25 mouse cellular contexts compared by ENCODE assay signal in the genomic region with DNA sequence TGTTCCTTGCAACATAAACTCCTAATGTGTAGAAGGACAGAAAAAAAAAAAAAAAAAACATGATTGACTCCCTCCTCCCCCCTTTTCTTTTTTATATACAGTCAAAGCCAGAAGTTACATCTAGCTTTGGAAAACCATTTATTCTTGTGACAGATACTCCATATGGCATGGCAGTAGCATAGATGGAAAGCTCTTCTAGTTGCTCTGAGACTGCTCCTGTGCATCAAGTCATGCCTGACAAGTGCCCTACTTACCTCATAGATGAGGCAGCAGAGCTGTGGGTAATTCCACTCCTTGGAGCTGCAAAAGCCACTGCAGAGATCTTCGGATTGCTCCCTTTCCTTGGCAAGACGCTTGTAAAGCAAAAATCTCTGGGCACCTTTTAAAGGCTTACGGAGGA.
DNase-seq lines count a peak whose midpoint lies in the region; ATAC-seq lines count a peak whose summit lies in the region.
"Had no signal": no experiment of that assay in that cellular context is flagged by ENCODE, and none has a peak within 500 bp of the region (broad histone marks: within the 10 kb centered on the region; RNA-seq: fewer than 3 reads in every experiment).

No protein-coding gene starts in this region.

- H3K4me1 ChIP-seq in embryonic facial prominence, embryonic 13.5 days, result peaks cover 24% of the 10 kb centered on the region
- H3K4me1 ChIP-seq in embryonic facial prominence, embryonic 10.5 days, result peaks cover 46% of the 10 kb centered on the region
- H3K4me1 ChIP-seq in limb, embryonic 11.5 days (ENCODE audit: control insufficient read depth, insufficient read depth, low read length), result peaks cover 29% of the 10 kb centered on the region

- WGBS in embryonic facial prominence, embryonic 13.5 days, result 47% methylated on average over 3 of the region's 3 CpGs
- 78% methylated on average over 3 of the region's 3 CpGs for WGBS in embryonic facial prominence, embryonic 10.5 days
- WGBS in limb, embryonic 11.5 days, result 36% methylated on average over 3 of the region's 3 CpGs

- H3K4me3 ChIP-seq in embryonic facial prominence, embryonic 13.5 days, result no peak overlapping the region
- H3K4me3 ChIP-seq in embryonic facial prominence, embryonic 10.5 days, result no peak overlapping the region
- no peak overlapping the region for H3K4me3 ChIP-seq in limb, embryonic 11.5 days (ENCODE audit: low read depth, low read length)
- H3K4me3 ChIP-seq: embryonic facial prominence, embryonic 15.5 days; forebrain, embryonic 12.5 days; gastrocnemius, adult 2 months; hindbrain, embryonic 12.5 days had no signal

- H3K9me3 ChIP-seq in embryonic facial prominence, embryonic 13.5 days, result no peaks in the 10 kb centered on the region
- H3K9me3 ChIP-seq in embryonic facial prominence, embryonic 10.5 days, result no peaks in the 10 kb centered on the region
- H3K9me3 ChIP-seq in limb, embryonic 11.5 days (ENCODE audit: control insufficient read depth, low read length), result no peaks in the 10 kb centered on the region
- H3K9me3 ChIP-seq: embryonic facial prominence, embryonic 15.5 days; forebrain, embryonic 12.5 days; hindbrain, embryonic 12.5 days had no signal

- peak overlapping the region; percentile 14; the same call in 1 of the 2 replicates for H3K4me2 ChIP-seq in embryonic facial prominence, embryonic 13.5 days
- no peak overlapping the region for H3K4me2 ChIP-seq in limb, embryonic 11.5 days (ENCODE audit: low read depth, severe bottlenecking)
- H3K4me2 ChIP-seq: embryonic facial prominence, embryonic 15.5 days; forebrain, embryonic 12.5 days; heart, embryonic 11.5 days; hindbrain, embryonic 12.5 days had no signal

- no peak for DNase-seq in embryonic facial prominence, embryonic 10.5 days (ENCODE audit: low spot score)
- DNase-seq in frontal cortex, postnatal 25 days (ENCODE audit: low spot score in 2 of 2), result no peak
- peak; percentile 73 for DNase-seq in brain, adult 2 months (ENCODE audit: low read depth, low spot score)
- DNase-seq in limb, embryonic 11.5 days (ENCODE audit: low spot score), result no peak
- DNase-seq in yolk sac, embryonic 10.5 days (ENCODE audit: low spot score), result no peak
- DNase-seq in cerebellum, postnatal 36 days, result no peak
- DNase-seq: adrenal gland, adult 8-10 months; adrenal gland, postnatal 25 days; cerebellum, adult 11 months; cerebellum, adult 9-11 months; cerebellum, postnatal 25 days; embryo, embryonic 11 days; gastrocnemius, adult 2 months; gastrocnemius, postnatal 14 days; heart, adult 11 months had no signal

- H3K27ac ChIP-seq in embryonic facial prominence, embryonic 13.5 days, result no peak overlapping the region
- no peak overlapping the region for H3K27ac ChIP-seq in embryonic facial prominence, embryonic 10.5 days (replicated peaks)
- peak overlapping the region; percentile 75 for H3K27ac ChIP-seq in limb, embryonic 11.5 days (replicated peaks; ENCODE audit: low read depth, low read length)
- H3K27ac ChIP-seq: embryonic facial prominence, embryonic 15.5 days; forebrain, embryonic 12.5 days; gastrocnemius, adult 2 months; hindbrain, embryonic 12.5 days had no signal

- H3K9ac ChIP-seq in embryonic facial prominence, embryonic 13.5 days, result no peak overlapping the region
- H3K9ac ChIP-seq in limb, embryonic 11.5 days (ENCODE audit: low read length), result no peak overlapping the region
- H3K9ac ChIP-seq: embryonic facial prominence, embryonic 15.5 days; forebrain, embryonic 12.5 days; hindbrain, embryonic 12.5 days had no signal

- no peaks in the 10 kb centered on the region for H3K36me3 ChIP-seq in embryonic facial prominence, embryonic 13.5 days
- no peaks in the 10 kb centered on the region for H3K36me3 ChIP-seq in embryonic facial prominence, embryonic 10.5 days (replicated peaks)
- H3K36me3 ChIP-seq in limb, embryonic 11.5 days (ENCODE audit: control insufficient read depth, insufficient read depth, low read length), result no peaks in the 10 kb centered on the region
- H3K36me3 ChIP-seq: embryonic facial prominence, embryonic 15.5 days; forebrain, embryonic 12.5 days; hindbrain, embryonic 12.5 days had no signal

- ATAC-seq in embryonic facial prominence, embryonic 13.5 days (ENCODE audit: insufficient number of reproducible peaks, insufficient read depth, low FRiP score, low TSS enrichment, low read depth), result no peak
- peak; percentile 79 for ATAC-seq in frontal cortex, adult (ENCODE audit: low TSS enrichment)
- ATAC-seq in limb, embryonic 11.5 days (ENCODE audit: insufficient number of reproducible peaks, low FRiP score, low TSS enrichment, low read depth), result no peak
- ATAC-seq: activated CD4-positive, CD25-positive, alpha-beta regulatory T cell, adult 4 months; hindbrain, embryonic 16.5 days; inflammation-experienced regulatory T-cells, adult 6 months; intestine, embryonic 16.5 days had no signal

- no peaks in the 10 kb centered on the region for H3K27me3 ChIP-seq in embryonic facial prominence, embryonic 13.5 days
- no peaks in the 10 kb centered on the region for H3K27me3 ChIP-seq in embryonic facial prominence, embryonic 10.5 days (replicated peaks; ENCODE audit: low read depth, poor library complexity, severe bottlenecking)
- H3K27me3 ChIP-seq in limb, embryonic 11.5 days (ENCODE audit: control insufficient read depth, insufficient read depth, low read length), result no peaks in the 10 kb centered on the region
- H3K27me3 ChIP-seq: embryonic facial prominence, embryonic 15.5 days; forebrain, embryonic 12.5 days; hindbrain, embryonic 12.5 days had no signal
